Mouse (Mus musculus): ENCODE measurements around the gene Otub2. TPM values are rescaled to one million over a fixed set of nuclear protein-coding genes. Genes with fewer than 3 reads are reported as not detected.
"Not testable (repeated sequence)": the region's sequence is repeated elsewhere in the genome, so short reads cannot be mapped to it uniquely, and the experiment has no call there.

Gene Otub2
- polyA plus RNA-seq, 1 experiment = 9.0 TPM

DNA sequence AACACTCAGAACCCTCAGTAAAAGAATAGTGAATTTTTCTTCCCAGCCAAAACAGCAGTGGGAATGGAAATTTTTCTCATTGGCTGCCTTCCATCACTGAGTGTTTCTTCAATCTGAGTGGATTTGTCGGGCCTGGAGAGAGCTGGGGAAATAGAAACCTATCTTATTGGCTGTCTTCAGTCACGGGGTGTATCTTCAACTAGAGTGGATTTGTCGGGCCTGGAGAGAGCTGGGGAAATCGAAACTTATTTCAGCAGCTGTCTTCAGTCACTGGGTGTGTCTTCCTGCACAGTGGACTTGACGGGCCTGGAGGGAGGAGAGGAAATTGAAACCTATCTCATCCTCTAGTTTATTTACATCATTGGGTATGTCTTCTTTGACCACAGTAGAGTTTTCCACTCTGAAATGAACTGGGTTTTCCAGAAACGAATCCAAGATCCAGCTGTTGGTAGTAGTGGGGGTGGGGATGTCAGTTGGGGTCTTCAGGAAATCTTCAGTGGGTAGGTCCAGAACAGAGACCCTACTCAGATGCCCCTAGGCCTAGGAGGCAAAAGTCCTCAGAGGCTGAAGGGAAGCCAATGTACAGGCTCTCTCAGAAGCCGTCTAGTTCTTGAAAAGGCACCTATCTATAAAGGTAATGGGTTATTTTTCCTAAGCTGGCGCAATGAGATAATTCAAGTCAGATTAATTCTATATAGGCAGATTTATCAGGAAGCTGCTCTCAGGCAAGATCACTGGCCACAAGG is 45.7 kb downstream of the Otub2 start, which contains the start of gene Ifi27:
Gene Ifi27 (plus strand): TSS at position 226 of the 746 bp plus-strand sequence.
- 26% methylated on average over 8 of the region's 8 CpGs for WGBS
- Histone ChIP-seq H3K27ac (ENCODE audit: control insufficient read depth, insufficient read depth, low read depth, low read length, poor library complexity) (peak within 1 kb of the TSS; percentile 84), H3K4me3 (replicated peaks; ENCODE audit: control insufficient read depth, low read depth, low read length) (peak within 1 kb of the TSS; percentile 46), H3K4me1 (ENCODE audit: control insufficient read depth, insufficient read depth, low read length) (peaks cover 4% of the 10 kb centered on the region)
- no peak for TF ChIP-seq CTCF (IDR thresholded peaks at IDR 0.05; ENCODE audit: control insufficient read depth, insufficient read depth, low read length)
- no peak; the same call in 1 of the 2 replicates for TF ChIP-seq POLR2A (IDR thresholded peaks at IDR 0.05; ENCODE audit: borderline replicate concordance, control insufficient read depth, low read depth, low read length)

DNA sequence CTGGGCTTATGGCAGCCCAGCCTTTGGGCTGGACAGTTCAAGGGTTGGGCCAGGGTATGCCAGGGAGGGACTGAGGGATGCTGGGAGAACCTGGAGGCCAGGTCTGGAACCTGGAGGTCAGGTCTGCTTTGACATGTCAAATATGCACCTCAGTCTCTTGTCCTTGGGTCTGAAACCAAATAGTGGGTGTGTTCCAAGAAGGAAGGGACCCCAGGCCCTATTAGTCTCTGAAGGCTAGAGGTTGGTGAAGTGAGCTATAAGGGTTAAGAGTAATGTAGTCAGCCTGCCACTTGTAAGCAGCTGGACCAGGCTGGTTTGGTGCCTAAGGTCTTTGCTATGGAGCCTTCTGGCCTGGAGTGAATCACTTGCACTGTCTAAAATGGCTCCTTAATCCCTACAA is 46.4 kb downstream of the Otub2 start:
- Histone ChIP-seq H3K27ac (ENCODE audit: control insufficient read depth, insufficient read depth, low read depth, low read length, poor library complexity) (peak overlapping the region; percentile 84), H3K4me1 (ENCODE audit: control insufficient read depth, insufficient read depth, low read length) (peaks cover 4% of the 10 kb centered on the region), H3K4me3 (replicated peaks; ENCODE audit: control insufficient read depth, low read depth, low read length) (peak overlapping the region; percentile 46)
- no peak for TF ChIP-seq CTCF (IDR thresholded peaks at IDR 0.05; ENCODE audit: control insufficient read depth, insufficient read depth, low read length)
- TF ChIP-seq POLR2A (IDR thresholded peaks at IDR 0.05; ENCODE audit: borderline replicate concordance, control insufficient read depth, low read depth, low read length) = no peak

- TF ChIP-seq POLR2A (IDR thresholded peaks at IDR 0.05; ENCODE audit: borderline replicate concordance, control insufficient read depth, low read depth, low read length) = no peak
- TF ChIP-seq CTCF (IDR thresholded peaks at IDR 0.05; ENCODE audit: control insufficient read depth, insufficient read depth, low read length) = no peak
- Histone ChIP-seq H3K4me1 (ENCODE audit: control insufficient read depth, insufficient read depth, low read length) (peaks cover 4% of the 10 kb centered on the region), H3K27ac (ENCODE audit: control insufficient read depth, insufficient read depth, low read depth, low read length, poor library complexity) (peak overlapping the region; percentile 10; the same call in 1 of the 2 replicates), H3K4me3 (replicated peaks; ENCODE audit: control insufficient read depth, low read depth, low read length) (no peak overlapping the region)
- 82% methylated on average over 1 of the region's 1 CpGs for WGBS
Observed at GRCm38 (mm10) chr12:103437601-103438000, 49.1 kb downstream of the Otub2 start.

- peak within 1 kb of the TSS; percentile 71 for H3K4me3 ChIP-seq (replicated peaks; ENCODE audit: control insufficient read depth, low read depth, low read length)
- WGBS = 31% methylated on average over 3 of the region's 3 CpGs
- TF ChIP-seq POLR2A (IDR thresholded peaks at IDR 0.05; ENCODE audit: borderline replicate concordance, control insufficient read depth, low read depth, low read length) (no peak), CTCF (IDR thresholded peaks at IDR 0.05; ENCODE audit: control insufficient read depth, insufficient read depth, low read length) (no peak)
- H3K4me1 ChIP-seq (ENCODE audit: control insufficient read depth, insufficient read depth, low read length) = no peaks in the 10 kb centered on the region; the same call in 1 of the 2 replicates
- H3K27ac ChIP-seq (ENCODE audit: control insufficient read depth, insufficient read depth, low read depth, low read length, poor library complexity) = 0 out of 2 replicates have a peak within 1 kb of the TSS, but pooled peaks have one; percentile 1
Observed at GRCm38 (mm10) chr12:103443524-103443923, 55.0 kb downstream of the Otub2 start, which contains the start of gene Ifi27l2a. Ifi27l2a (minus strand) TSS chr12:103443680.

GRCm38 (mm10) chr12:103444261-103444660 is 55.8 kb downstream of the Otub2 start:
- 62% methylated on average over 6 of the region's 7 CpGs for WGBS
- H3K4me1 ChIP-seq (ENCODE audit: control insufficient read depth, insufficient read depth, low read length); H3K4me3 ChIP-seq (replicated peaks; ENCODE audit: control insufficient read depth, low read depth, low read length); H3K27ac ChIP-seq (ENCODE audit: control insufficient read depth, insufficient read depth, low read depth, low read length, poor library complexity): not testable (repeated sequence)

DNA sequence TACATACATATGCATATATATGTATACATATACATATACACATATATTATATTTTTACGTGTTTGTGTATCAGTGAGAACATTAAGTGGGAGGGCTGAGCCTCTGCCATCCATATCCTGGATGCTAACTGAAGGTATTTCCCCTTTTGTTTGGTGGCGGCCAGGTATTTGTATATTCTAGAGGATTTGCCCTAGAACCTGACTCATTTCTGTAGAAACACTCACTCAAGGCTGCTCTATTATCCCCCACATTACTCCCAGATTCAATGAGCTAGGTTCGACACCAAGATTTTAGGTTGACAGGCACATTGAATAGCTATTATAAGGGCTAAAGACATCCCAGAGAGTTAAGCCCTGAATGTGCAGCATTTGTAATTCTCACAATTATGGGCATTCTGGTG is 56.6 kb downstream of the Otub2 start:
- H3K4me3 ChIP-seq (replicated peaks; ENCODE audit: control insufficient read depth, low read depth, low read length) = no peak overlapping the region
- no peak overlapping the region for H3K27ac ChIP-seq (ENCODE audit: control insufficient read depth, insufficient read depth, low read depth, low read length, poor library complexity)
- WGBS = 83% methylated on average over 3 of the region's 3 CpGs
- TF ChIP-seq CTCF (IDR thresholded peaks at IDR 0.05; ENCODE audit: control insufficient read depth, insufficient read depth, low read length) (no peak), POLR2A (IDR thresholded peaks at IDR 0.05; ENCODE audit: borderline replicate concordance, control insufficient read depth, low read depth, low read length) (no peak)
- no peaks in the 10 kb centered on the region; the same call in 1 of the 2 replicates for H3K4me1 ChIP-seq (ENCODE audit: control insufficient read depth, insufficient read depth, low read length)

- Histone ChIP-seq H3K4me1 (ENCODE audit: control insufficient read depth, insufficient read depth, low read length) (no peaks in the 10 kb centered on the region; the same call in 1 of the 2 replicates), H3K27ac (ENCODE audit: control insufficient read depth, insufficient read depth, low read depth, low read length, poor library complexity) (no peak overlapping the region), H3K4me3 (replicated peaks; ENCODE audit: control insufficient read depth, low read depth, low read length) (no peak overlapping the region)
- no peak for TF ChIP-seq POLR2A (IDR thresholded peaks at IDR 0.05; ENCODE audit: borderline replicate concordance, control insufficient read depth, low read depth, low read length)
- TF ChIP-seq CTCF (IDR thresholded peaks at IDR 0.05; ENCODE audit: control insufficient read depth, insufficient read depth, low read length) = no peak
Observed at GRCm38 (mm10) chr12:103453361-103453760, 64.9 kb downstream of the Otub2 start.

Other genes starting within 250 kb of the Otub2 start
- gene Prima1, start 146.5 kb upstream of the Otub2 start, polyA plus RNA-seq (2011; ENCODE audit: insufficient read depth, insufficient read length, low replicate concordance, missing spikeins) = not detected in 2 replicates
- gene Fam181a, start 77.7 kb upstream of the Otub2 start, polyA plus RNA-seq (2011; ENCODE audit: insufficient read depth, insufficient read length, low replicate concordance, missing spikeins) = not detected in 2 replicates
- 2.8 TPM in 2 replicates for gene Asb2, start 32.7 kb upstream of the Otub2 start, polyA plus RNA-seq (2011; ENCODE audit: insufficient read depth, insufficient read length, low replicate concordance, missing spikeins)
- 0.99 TPM in 1 of 2 replicates, not detected in the other for gene 9330161L09Rik, start 19.1 kb downstream of the Otub2 start, polyA plus RNA-seq (2011; ENCODE audit: insufficient read depth, insufficient read length, low replicate concordance, missing spikeins)
- gene Ddx24, start 37.1 kb downstream of the Otub2 start, polyA plus RNA-seq (2011; ENCODE audit: insufficient read depth, insufficient read length, low replicate concordance, missing spikeins) = 23.2 and 40.5 TPM in 2 replicates
- gene Ifi27, start 45.5 kb downstream of the Otub2 start, polyA plus RNA-seq (2011; ENCODE audit: insufficient read depth, insufficient read length, low replicate concordance, missing spikeins) = 114 and 211 TPM in 2 replicates
- gene Ifi27l2a, start 55.0 kb downstream of the Otub2 start, polyA plus RNA-seq (2011; ENCODE audit: insufficient read depth, insufficient read length, low replicate concordance, missing spikeins) = 31.6 and 112 TPM in 2 replicates
- gene Ifi27l2b, start 68.5 kb downstream of the Otub2 start, polyA plus RNA-seq (2011; ENCODE audit: insufficient read depth, insufficient read length, low replicate concordance, missing spikeins) = not detected in 2 replicates
- 0.62 TPM in 1 of 2 replicates, not detected in the other for gene Ppp4r4, start 143.6 kb downstream of the Otub2 start, polyA plus RNA-seq (2011; ENCODE audit: insufficient read depth, insufficient read length, low replicate concordance, missing spikeins)
- gene Serpina10, start 242.8 kb downstream of the Otub2 start, polyA plus RNA-seq (2011; ENCODE audit: insufficient read depth, insufficient read length, low replicate concordance, missing spikeins) = 0.82 and 0.97 TPM in 2 replicates